Mouse (Mus musculus) telencephalon, adult 2 months (tissue): ENCODE results near the gene Fam131a.

Experiments used
- DNase-seq: peaks from one replicate; pipeline ENCODE4 v3.0.0-alpha.2; 2011; ENCODE audit warnings: low read depth, low spot score

Gene Fam131a

GRCm38 (mm10) chr16:20695622-20696323 lies 2.7 kb downstream of the Fam131a start:
- peak; percentile 91 for DNase-seq

GRCm38 (mm10) chr16:20699266-20699665 lies 6.2 kb downstream of the Fam131a start:
- DNase-seq: no peak

- no peak for DNase-seq
Observed at GRCm38 (mm10) chr16:20700036-20700435, 7.0 kb downstream of the Fam131a start.

DNA sequence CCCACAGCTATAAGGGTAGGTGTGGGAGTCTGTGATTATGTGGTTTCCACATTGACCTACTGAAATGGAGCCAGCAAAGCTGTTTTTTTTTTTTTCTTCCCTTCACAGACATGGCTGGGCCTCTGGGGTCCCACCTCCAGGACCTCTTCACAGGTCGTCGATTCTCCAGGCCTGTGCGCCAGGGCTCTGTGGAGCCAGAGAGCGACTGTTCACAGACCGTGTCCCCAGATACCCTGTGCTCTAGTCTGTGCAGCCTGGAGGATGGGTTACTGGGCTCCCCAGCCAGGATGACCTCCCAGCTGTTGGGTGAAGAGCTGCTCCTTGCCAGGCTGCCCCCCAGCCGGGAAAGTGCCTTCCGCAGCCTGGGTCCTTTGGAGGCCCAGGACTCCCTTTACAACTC lies 8.3 kb downstream of the Fam131a start:
- DNase-seq: no peak

GRCm38 (mm10) chr16:20701729-20702521 lies 8.9 kb downstream of the Fam131a start:
- DNase-seq: no peak

GRCm38 (mm10) chr16:20702522-20702893 lies 9.5 kb downstream of the Fam131a start:
- no peak for DNase-seq

GRCm38 (mm10) chr16:20703071-20703470 lies 10.0 kb downstream of the Fam131a start:
- DNase-seq: no peak

DNA sequence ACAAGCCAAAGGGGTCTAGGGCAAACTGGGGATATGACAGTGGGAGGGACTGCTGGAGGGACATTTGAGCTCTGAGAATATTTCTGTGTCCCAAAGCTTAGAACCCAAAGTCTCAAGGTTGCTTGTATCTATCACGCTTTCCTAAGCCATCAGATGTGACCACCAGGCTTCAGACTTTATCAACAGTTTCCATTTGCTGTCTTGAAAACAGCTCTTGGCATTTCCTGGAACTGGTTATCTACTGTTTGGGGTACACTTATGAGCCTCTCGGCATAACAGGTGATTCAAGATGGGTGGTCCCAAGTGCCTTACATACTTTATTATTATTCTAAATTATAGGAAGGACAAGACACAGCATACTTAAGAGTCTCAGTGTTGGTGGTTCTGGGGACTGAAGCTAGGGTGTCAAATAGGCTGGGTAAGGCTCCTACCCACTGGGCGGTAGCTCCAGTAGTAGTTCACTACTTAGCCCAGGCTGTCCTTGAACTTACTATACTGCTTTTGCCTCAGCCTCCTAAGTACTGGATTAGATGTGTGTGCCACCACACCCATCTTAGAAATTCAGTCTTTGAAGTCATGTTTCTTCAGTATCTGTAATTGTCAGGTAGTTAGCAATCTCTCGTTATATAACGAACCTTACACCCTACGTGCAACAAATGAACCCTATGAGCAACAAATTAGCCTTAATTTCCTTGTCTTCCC lies 10.8 kb downstream of the Fam131a start:
- DNase-seq: no peak

DNA sequence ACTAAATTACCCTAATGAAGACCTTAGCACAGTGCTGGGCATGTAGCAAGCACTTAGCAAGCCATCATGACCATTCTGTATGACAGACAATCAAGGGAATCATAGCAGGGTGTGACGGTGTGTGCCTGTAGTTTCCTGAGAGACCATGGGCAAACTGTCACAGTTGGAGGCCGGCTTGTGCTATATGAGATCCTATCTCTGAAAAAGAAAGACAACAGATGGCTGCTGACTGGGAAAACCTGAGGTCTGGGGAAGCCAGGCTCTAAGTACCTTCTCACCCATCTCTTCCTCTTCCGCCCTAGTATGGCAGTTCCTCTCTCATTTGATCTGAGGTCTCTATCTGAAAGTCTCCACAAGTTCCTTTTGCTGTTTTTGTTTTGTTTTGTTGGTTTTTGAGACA lies 12.7 kb downstream of the Fam131a start:
- DNase-seq: no peak

DNA sequence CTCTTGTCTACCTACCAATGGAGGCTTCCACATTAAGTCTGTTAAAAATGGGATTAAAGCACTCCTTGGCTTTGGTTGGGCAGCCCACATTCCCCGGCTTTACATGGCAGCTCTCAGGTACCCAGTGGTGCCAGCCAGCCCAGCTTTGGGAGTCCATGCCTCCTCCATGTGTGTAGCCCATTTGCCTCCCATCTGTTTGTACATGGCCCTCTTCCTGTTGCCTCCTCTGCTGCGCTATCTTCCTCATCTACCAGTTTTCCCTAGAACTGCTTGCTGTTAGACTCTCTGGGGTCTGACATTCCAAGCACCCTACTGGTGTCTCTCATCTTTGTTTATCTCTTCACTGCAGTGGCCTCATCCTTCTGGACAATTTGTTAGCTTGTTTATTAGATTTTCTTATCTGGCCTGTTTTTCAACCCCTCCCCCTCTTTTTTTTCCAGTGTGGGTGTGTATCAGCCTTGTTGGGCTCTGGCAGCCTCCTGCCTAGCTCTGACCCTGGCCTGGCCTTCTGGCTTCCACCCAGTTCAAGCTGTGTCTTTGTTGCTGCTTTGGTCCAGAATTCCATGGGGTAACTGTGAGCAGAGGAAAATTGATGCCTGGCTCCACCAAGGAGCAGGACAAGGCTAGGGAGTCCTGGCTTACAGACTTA lies 13.5 kb downstream of the Fam131a start:
- DNase-seq: no peak

GRCm38 (mm10) chr16:20708220-20708938 lies 15.3 kb downstream of the Fam131a start:
- DNase-seq: no peak

DNA sequence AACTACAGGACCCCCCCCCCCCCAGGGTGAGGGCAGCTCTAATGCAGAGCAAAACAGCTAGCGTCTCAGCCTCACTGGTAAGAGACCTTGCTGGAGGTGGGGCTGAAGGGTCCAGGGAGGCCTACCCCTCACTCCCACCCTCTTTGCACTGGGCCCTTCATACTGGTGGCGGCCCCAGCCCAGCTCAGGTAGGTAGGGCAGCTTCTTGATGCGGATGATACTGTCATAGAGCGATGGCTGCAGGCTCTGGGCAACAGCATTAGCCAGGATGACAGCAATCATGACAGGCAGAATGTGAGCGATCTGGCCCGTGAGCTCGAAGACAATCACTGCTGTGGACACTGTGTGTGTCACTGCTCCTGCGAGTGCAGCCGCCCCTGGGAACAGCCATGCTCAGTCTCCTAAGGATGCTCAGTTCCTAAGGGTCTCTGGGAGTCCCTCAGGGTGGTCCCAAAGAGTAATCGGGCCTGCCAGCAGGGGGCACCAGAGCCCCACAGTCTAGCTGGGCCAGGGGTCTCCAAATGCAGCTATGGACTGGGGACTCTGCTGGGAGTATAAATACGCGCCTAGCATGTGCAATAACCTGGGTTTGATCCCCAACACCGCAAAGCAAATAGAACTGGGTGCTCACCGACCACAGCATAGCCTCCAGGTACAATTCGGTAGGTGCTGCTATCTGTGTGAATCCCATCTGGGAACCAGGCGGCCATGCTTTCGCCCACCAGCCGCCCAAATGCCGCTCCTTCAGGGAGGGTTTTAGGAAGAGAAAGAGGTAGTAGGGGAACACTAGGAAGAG lies 16.1 kb downstream of the Fam131a start:
- DNase-seq: no peak

GRCm38 (mm10) chr16:20710370-20710769 lies 17.3 kb downstream of the Fam131a start:
- no peak for DNase-seq

- DNase-seq: no peak
Observed at GRCm38 (mm10) chr16:20710810-20711209, 17.8 kb downstream of the Fam131a start.

- no peak for DNase-seq
Observed at GRCm38 (mm10) chr16:20712190-20712589, 19.1 kb downstream of the Fam131a start.

DNA sequence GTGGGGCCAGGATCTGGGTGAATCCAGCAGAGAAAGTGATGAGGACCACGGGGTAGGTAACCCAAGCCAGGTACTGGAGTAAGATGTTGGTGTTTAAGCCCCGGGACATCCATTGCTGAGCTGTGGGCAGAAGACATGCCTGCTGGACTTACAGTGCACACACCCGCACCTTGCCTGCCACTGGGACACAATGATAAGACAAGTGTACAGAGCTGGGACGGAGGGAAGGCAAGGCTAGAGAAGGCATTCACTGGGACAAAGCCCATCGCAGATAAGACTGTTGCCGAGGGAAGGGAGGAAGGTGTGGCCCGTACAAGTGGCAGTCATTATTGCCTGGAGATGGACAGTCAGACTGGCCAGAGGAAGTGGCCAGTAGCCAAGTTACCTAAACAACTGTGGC lies 19.8 kb downstream of the Fam131a start:
- no peak for DNase-seq

DNA sequence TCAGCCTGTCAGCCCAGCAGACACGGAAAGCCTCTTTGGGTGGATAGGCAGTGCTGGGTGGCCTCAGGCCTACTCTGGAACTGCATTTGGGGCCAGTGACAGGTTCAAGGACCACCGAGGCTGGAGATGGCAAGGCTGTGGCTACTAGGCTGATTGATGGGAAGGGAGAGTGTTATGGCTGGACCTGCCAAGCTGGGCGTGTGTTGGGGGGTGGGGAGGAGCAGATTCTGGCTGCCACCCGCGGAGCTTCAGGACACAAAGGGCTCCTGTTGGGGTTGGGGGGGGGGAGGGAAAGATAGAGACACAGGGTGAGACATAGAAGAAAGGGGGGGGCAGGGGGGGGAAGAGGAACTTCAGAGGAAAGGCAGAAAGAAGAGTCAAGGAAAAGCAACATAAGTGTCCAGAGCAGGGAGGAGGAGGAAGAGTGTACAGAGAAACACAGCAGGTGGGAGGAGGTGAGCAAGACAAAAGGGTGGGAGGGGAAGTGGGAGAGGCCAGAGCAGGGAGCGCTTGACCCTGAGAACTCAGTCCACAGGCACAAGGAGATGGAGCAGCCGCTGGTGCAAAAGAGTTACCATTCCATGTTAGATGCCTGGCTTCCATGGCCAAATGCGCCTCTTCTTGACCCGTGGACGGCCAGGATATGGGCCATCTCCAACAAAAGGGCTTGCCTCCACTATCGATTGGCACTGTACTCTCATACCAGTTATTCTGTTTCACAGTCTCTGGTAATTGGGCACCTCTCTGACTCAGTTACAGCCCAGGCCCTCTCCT lies 21.5 kb downstream of the Fam131a start:
- DNase-seq: no peak

GRCm38 (mm10) chr16:20715161-20715560 lies 22.1 kb downstream of the Fam131a start:
- DNase-seq: no peak

DNA sequence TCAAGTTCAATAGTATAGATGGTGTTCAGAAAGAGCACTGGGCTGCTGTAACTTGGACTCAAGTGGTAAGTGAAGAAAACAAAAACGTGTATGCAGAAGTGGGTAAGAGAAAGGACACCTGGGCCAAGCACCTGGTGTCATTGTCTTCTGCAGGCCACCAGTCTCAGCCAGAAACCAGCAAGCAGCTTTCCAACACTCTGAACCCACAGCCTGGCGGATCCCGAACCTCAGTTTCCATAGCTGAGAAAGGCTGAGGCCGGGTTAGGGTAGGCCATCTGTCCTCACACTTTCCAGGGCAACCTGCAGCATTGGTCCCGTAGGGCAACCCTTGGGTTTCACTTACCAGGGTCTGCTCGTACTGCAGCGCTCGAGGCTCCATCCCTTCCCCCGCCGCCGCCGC lies 22.5 kb downstream of the Fam131a start:
- no peak for DNase-seq
